Comparison of ENCODE assay signal across 18 mouse cellular contexts in the genomic region with DNA sequence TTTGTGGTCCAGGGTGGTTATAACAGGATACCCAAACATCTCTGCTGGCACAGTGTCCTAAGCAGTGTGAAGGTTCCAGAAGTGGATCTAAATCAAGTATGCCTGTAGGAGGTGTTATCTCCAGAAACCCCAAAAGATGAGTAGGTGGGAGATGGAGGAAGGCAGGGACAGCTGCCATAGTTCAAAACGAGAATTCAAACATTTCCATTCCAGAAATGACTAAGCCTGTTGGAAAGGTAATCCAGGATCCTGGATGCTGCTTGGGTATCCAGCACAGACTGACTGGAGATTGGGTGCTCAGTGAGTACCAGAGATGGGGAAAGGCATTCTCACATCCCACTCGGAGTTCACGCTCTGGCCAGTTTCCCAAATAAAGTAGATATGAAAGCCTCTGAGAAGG.
"Had no signal": no experiment of that assay in that cellular context is flagged by ENCODE, and none has a peak within 500 bp of the region (broad histone marks: within the 10 kb centered on the region; RNA-seq: fewer than 3 reads in every experiment).

No protein-coding gene starts in this region.

- H3K9ac ChIP-seq: limb, embryonic 15.5 days; liver, embryonic 12.5 days; lung, embryonic 14.5 days; neural tube, embryonic 13.5 days had no signal

- DNase-seq: kidney, adult 8-10 months; kidney, postnatal 36 days; layer of hippocampus, adult 9-11 months; layer of hippocampus, postnatal 36 days; lung, embryonic 14.5 days; lung, postnatal 14 days; retina, postnatal 1 day; thymus, adult 18-20 months; thymus, postnatal 14 days had no signal

- ATAC-seq: intestine, postnatal 0 days; liver, embryonic 12.5 days; midbrain, embryonic 16.5 days had no signal

- H3K27me3 ChIP-seq: limb, embryonic 15.5 days; liver, embryonic 12.5 days; megakaryocyte, embryonic 14.5 days; neural tube, embryonic 13.5 days had no signal

- H3K4me2 ChIP-seq: limb, embryonic 15.5 days; liver, embryonic 12.5 days; lung, embryonic 14.5 days; midbrain, embryonic 11.5 days; neural tube, embryonic 13.5 days had no signal

- H3K4me1 ChIP-seq: limb, embryonic 15.5 days; liver, embryonic 12.5 days; megakaryocyte, embryonic 14.5 days; neural tube, embryonic 13.5 days had no signal

- H3K4me3 ChIP-seq: limb, embryonic 15.5 days; liver, embryonic 12.5 days; megakaryocyte, embryonic 14.5 days; neural tube, embryonic 13.5 days had no signal

- H3K9me3 ChIP-seq: limb, embryonic 15.5 days; liver, embryonic 12.5 days; neural tube, embryonic 13.5 days had no signal

- H3K36me3 ChIP-seq: limb, embryonic 15.5 days; liver, embryonic 12.5 days; neural tube, embryonic 13.5 days had no signal

- H3K27ac ChIP-seq: limb, embryonic 15.5 days; liver, embryonic 12.5 days; macrophage; neural tube, embryonic 13.5 days; stomach, postnatal 0 days had no signal
